Mouse (Mus musculus): Measurements from ENCODE around the gene Rpn2. TPM values are rescaled to one million over a fixed set of nuclear protein-coding genes. Genes with fewer than 3 reads are reported as not detected.

Gene Rpn2
- polyA plus RNA-seq, 1 experiment from 2014 or later = 165 TPM

- Histone ChIP-seq H3K4me2 (ENCODE audit: low read depth, low read length) (no peak overlapping the region), H3K27ac (ENCODE audit: low read length) (no peak overlapping the region), H3K4me1 (ENCODE audit: control insufficient read depth, low read depth, low read length) (no peaks in the 10 kb centered on the region), H3K36me3 (ENCODE audit: control insufficient read depth, insufficient read depth) (peaks cover 28% of the 10 kb centered on the region), H3K9me3 (replicated peaks; ENCODE audit: control insufficient read depth, low read length) (no peaks in the 10 kb centered on the region), H3K27me3 (ENCODE audit: control insufficient read depth, insufficient read depth, low read depth, low read length) (no peaks in the 10 kb centered on the region), H3K9ac (ENCODE audit: low read depth, low read length) (no peak overlapping the region), H3K4me3 (ENCODE audit: low read depth, low read length) (no peak overlapping the region)
- WGBS (ENCODE audit: insufficient replicate concordance) = 79% methylated on average over 7 of the region's 7 CpGs
- no peak for ATAC-seq (ENCODE audit: low read depth)
Observed at GRCm38 (mm10) chr2:157306091-157307032, 27.5 kb downstream of the Rpn2 start.

- no peak overlapping the region for H3K27ac ChIP-seq (ENCODE audit: low read length)
- H3K36me3 ChIP-seq (ENCODE audit: control insufficient read depth, insufficient read depth) = peaks cover 29% of the 10 kb centered on the region
Observed at GRCm38 (mm10) chr2:157307715-157308265, 29.0 kb downstream of the Rpn2 start.

GRCm38 (mm10) chr2:157308273-157308917, 29.6 kb downstream of the Rpn2 start:
- H3K27me3 ChIP-seq (ENCODE audit: control insufficient read depth, insufficient read depth, low read depth, low read length) = no peaks in the 10 kb centered on the region
- H3K27ac ChIP-seq (ENCODE audit: low read length) = no peak overlapping the region
- H3K9ac ChIP-seq (ENCODE audit: low read depth, low read length) = no peak overlapping the region
- 86% methylated on average over 2 of the region's 2 CpGs for WGBS (ENCODE audit: insufficient replicate concordance)
- no peak overlapping the region for H3K4me2 ChIP-seq (ENCODE audit: low read depth, low read length)
- H3K9me3 ChIP-seq (replicated peaks; ENCODE audit: control insufficient read depth, low read length) = no peaks in the 10 kb centered on the region
- H3K36me3 ChIP-seq (ENCODE audit: control insufficient read depth, insufficient read depth) = peaks cover 29% of the 10 kb centered on the region
- H3K4me3 ChIP-seq (ENCODE audit: low read depth, low read length) = no peak overlapping the region
- ATAC-seq (ENCODE audit: low read depth) = no peak
- no peaks in the 10 kb centered on the region for H3K4me1 ChIP-seq (ENCODE audit: control insufficient read depth, low read depth, low read length)

More at GRCm38 (mm10) chr2:157307715-157308265, 29.0 kb downstream of the Rpn2 start:
- no peak overlapping the region for H3K4me3 ChIP-seq (ENCODE audit: low read depth, low read length)
- H3K4me1 ChIP-seq (ENCODE audit: control insufficient read depth, low read depth, low read length) = no peaks in the 10 kb centered on the region
- no peaks in the 10 kb centered on the region for H3K27me3 ChIP-seq (ENCODE audit: control insufficient read depth, insufficient read depth, low read depth, low read length)
- ATAC-seq (ENCODE audit: low read depth) = no peak
- WGBS (ENCODE audit: insufficient replicate concordance) = 79% methylated on average over 4 of the region's 4 CpGs
- no peak overlapping the region for H3K4me2 ChIP-seq (ENCODE audit: low read depth, low read length)
- no peaks in the 10 kb centered on the region for H3K9me3 ChIP-seq (replicated peaks; ENCODE audit: control insufficient read depth, low read length)
- H3K9ac ChIP-seq (ENCODE audit: low read depth, low read length) = no peak overlapping the region

- no peak overlapping the region for H3K27ac ChIP-seq (ENCODE audit: low read length)
- no peaks in the 10 kb centered on the region for H3K9me3 ChIP-seq (replicated peaks; ENCODE audit: control insufficient read depth, low read length)
- WGBS (ENCODE audit: insufficient replicate concordance) = 83% methylated on average over 8 of the region's 8 CpGs
- H3K27me3 ChIP-seq (ENCODE audit: control insufficient read depth, insufficient read depth, low read depth, low read length) = no peaks in the 10 kb centered on the region
- H3K4me3 ChIP-seq (ENCODE audit: low read depth, low read length) = no peak overlapping the region
- no peak for ATAC-seq (ENCODE audit: low read depth)
- no peak overlapping the region for H3K9ac ChIP-seq (ENCODE audit: low read depth, low read length)
- H3K4me1 ChIP-seq (ENCODE audit: control insufficient read depth, low read depth, low read length) = no peaks in the 10 kb centered on the region
- peaks cover 32% of the 10 kb centered on the region for H3K36me3 ChIP-seq (ENCODE audit: control insufficient read depth, insufficient read depth)
- H3K4me2 ChIP-seq (ENCODE audit: low read depth, low read length) = no peak overlapping the region
Observed at GRCm38 (mm10) chr2:157309611-157310010, 30.8 kb downstream of the Rpn2 start.

- H3K4me2 ChIP-seq (ENCODE audit: low read depth, low read length) = no peak overlapping the region
- no peaks in the 10 kb centered on the region for H3K9me3 ChIP-seq (replicated peaks; ENCODE audit: control insufficient read depth, low read length)
- no peak for ATAC-seq (ENCODE audit: low read depth)
- no peaks in the 10 kb centered on the region for H3K4me1 ChIP-seq (ENCODE audit: control insufficient read depth, low read depth, low read length)
- no peak overlapping the region for H3K9ac ChIP-seq (ENCODE audit: low read depth, low read length)
- H3K4me3 ChIP-seq (ENCODE audit: low read depth, low read length) = no peak overlapping the region
- no peaks in the 10 kb centered on the region for H3K27me3 ChIP-seq (ENCODE audit: control insufficient read depth, insufficient read depth, low read depth, low read length)
- H3K36me3 ChIP-seq (ENCODE audit: control insufficient read depth, insufficient read depth) = peaks cover 45% of the 10 kb centered on the region
- H3K27ac ChIP-seq (ENCODE audit: low read length) = no peak overlapping the region
- 84% methylated on average over 6 of the region's 6 CpGs for WGBS (ENCODE audit: insufficient replicate concordance)
Observed at GRCm38 (mm10) chr2:157310963-157311637, 32.3 kb downstream of the Rpn2 start.

GRCm38 (mm10) chr2:157313718-157314117, 34.9 kb downstream of the Rpn2 start:
- no peaks in the 10 kb centered on the region for H3K4me1 ChIP-seq (ENCODE audit: control insufficient read depth, low read depth, low read length)

GRCm38 (mm10) chr2:157314310-157314709, 35.5 kb downstream of the Rpn2 start:
- 86% methylated on average over 7 of the region's 7 CpGs for whole genome bisulfite sequencing (ENCODE audit: insufficient replicate concordance)
- Histone ChIP-seq H3K9ac (ENCODE audit: low read depth, low read length) (no peak overlapping the region), H3K4me3 (ENCODE audit: low read depth, low read length) (no peak overlapping the region), H3K36me3 (ENCODE audit: control insufficient read depth, insufficient read depth) (peaks cover 58% of the 10 kb centered on the region), H3K27me3 (ENCODE audit: control insufficient read depth, insufficient read depth, low read depth, low read length) (no peaks in the 10 kb centered on the region), H3K9me3 (replicated peaks; ENCODE audit: control insufficient read depth, low read length) (no peaks in the 10 kb centered on the region), H3K27ac (ENCODE audit: low read length) (no peak overlapping the region), H3K4me2 (ENCODE audit: low read depth, low read length) (no peak overlapping the region), H3K4me1 (ENCODE audit: control insufficient read depth, low read depth, low read length) (no peaks in the 10 kb centered on the region)
- ATAC-seq (ENCODE audit: low read depth) = no peak

More at GRCm38 (mm10) chr2:157313718-157314117, 34.9 kb downstream of the Rpn2 start:
- Histone ChIP-seq H3K4me2 (ENCODE audit: low read depth, low read length) (no peak overlapping the region), H3K27me3 (ENCODE audit: control insufficient read depth, insufficient read depth, low read depth, low read length) (no peaks in the 10 kb centered on the region), H3K36me3 (ENCODE audit: control insufficient read depth, insufficient read depth) (peaks cover 58% of the 10 kb centered on the region), H3K27ac (ENCODE audit: low read length) (no peak overlapping the region), H3K4me3 (ENCODE audit: low read depth, low read length) (no peak overlapping the region), H3K9me3 (replicated peaks; ENCODE audit: control insufficient read depth, low read length) (no peaks in the 10 kb centered on the region), H3K9ac (ENCODE audit: low read depth, low read length) (no peak overlapping the region)
- no peak for ATAC-seq (ENCODE audit: low read depth)
- WGBS (ENCODE audit: insufficient replicate concordance) = 81% methylated on average over 3 of the region's 3 CpGs

- WGBS (ENCODE audit: insufficient replicate concordance) = 85% methylated on average over 6 of the region's 6 CpGs
- Histone ChIP-seq H3K4me1 (ENCODE audit: control insufficient read depth, low read depth, low read length) (no peaks in the 10 kb centered on the region), H3K9me3 (replicated peaks; ENCODE audit: control insufficient read depth, low read length) (no peaks in the 10 kb centered on the region), H3K27ac (ENCODE audit: low read length) (no peak overlapping the region), H3K4me3 (ENCODE audit: low read depth, low read length) (no peak overlapping the region), H3K9ac (ENCODE audit: low read depth, low read length) (no peak overlapping the region), H3K27me3 (ENCODE audit: control insufficient read depth, insufficient read depth, low read depth, low read length) (no peaks in the 10 kb centered on the region), H3K4me2 (ENCODE audit: low read depth, low read length) (no peak overlapping the region), H3K36me3 (ENCODE audit: control insufficient read depth, insufficient read depth) (peaks cover 58% of the 10 kb centered on the region)
- no peak for ATAC-seq (ENCODE audit: low read depth)
Observed at GRCm38 (mm10) chr2:157315486-157315885, 36.7 kb downstream of the Rpn2 start.

Data from liver, embryonic 16.5 days (tissue).